ENCODE assay signal across 21 mouse cellular contexts in the genomic region with DNA sequence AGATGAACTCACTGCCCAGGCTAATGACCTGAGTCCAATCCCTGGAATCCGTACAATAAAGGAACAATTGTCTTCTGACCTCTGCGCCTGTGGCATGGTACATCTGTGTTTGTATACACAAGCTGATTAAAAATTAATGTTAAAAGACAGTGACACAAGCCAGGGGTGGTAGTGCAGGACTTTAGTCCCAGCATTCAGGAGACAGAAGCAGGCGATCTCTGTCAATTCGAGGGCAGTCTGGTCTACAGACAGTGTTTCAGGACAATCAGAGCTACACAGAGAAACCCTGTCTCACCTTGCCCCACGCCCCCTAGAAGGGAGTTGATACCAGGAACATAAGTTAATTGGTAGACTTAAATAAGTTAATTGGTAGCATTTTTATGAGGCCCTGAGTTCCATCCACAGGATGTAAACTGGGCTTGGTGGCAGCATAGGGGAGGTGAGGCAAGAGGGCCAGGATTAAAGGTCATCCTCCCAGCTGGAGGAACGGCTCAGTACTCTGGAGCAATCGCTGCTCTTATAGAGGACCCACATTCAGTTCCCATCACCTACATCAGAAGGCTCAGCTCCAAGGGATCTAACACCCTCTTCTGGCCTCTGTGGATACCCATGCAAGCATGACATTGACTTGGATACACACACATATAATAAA. TPM values are rescaled to one million over a fixed set of nuclear protein-coding genes. Genes with fewer than 3 reads are reported as not detected.
DNase-seq lines count a peak whose midpoint lies in the region; ATAC-seq lines count a peak whose summit lies in the region.
"Had no signal": no experiment of that assay in that cellular context is flagged by ENCODE, and none has a peak within 500 bp of the region (broad histone marks: within the 10 kb centered on the region; RNA-seq: fewer than 3 reads in every experiment).

No protein-coding gene starts in this region.

- H3K4me2 ChIP-seq in liver, embryonic 13.5 days: no peak overlapping the region
- H3K4me2 ChIP-seq in intestine, embryonic 15.5 days (replicated peaks): no peak overlapping the region
- H3K4me2 ChIP-seq in liver, embryonic 16.5 days (ENCODE audit: low read depth, low read length): no peak overlapping the region
- H3K4me2 ChIP-seq: limb, embryonic 13.5 days; neural tube, embryonic 12.5 days had no signal

- H3K4me1 ChIP-seq in liver, embryonic 13.5 days (replicated peaks): peaks cover 63% of the 10 kb centered on the region
- H3K4me1 ChIP-seq in intestine, embryonic 15.5 days (replicated peaks): peaks cover 36% of the 10 kb centered on the region
- H3K4me1 ChIP-seq in liver, embryonic 16.5 days (ENCODE audit: control insufficient read depth, low read depth, low read length): peaks cover 40% of the 10 kb centered on the region

- H3K9me3 ChIP-seq in liver, embryonic 13.5 days (replicated peaks): no peaks in the 10 kb centered on the region
- no peaks in the 10 kb centered on the region for H3K9me3 ChIP-seq in intestine, embryonic 15.5 days
- H3K9me3 ChIP-seq in liver, embryonic 16.5 days (replicated peaks; ENCODE audit: control insufficient read depth, low read length): no peaks in the 10 kb centered on the region
- H3K9me3 ChIP-seq: forebrain, embryonic 10.5 days; limb, embryonic 13.5 days; midbrain, embryonic 10.5 days; neural tube, embryonic 12.5 days had no signal

- no peaks in the 10 kb centered on the region for H3K27me3 ChIP-seq in liver, embryonic 13.5 days
- no peaks in the 10 kb centered on the region for H3K27me3 ChIP-seq in intestine, embryonic 15.5 days (replicated peaks)
- no peaks in the 10 kb centered on the region for H3K27me3 ChIP-seq in liver, embryonic 16.5 days (ENCODE audit: control insufficient read depth, insufficient read depth, low read depth, low read length)
- H3K27me3 ChIP-seq: CH12.LX; limb, embryonic 13.5 days; neural tube, embryonic 12.5 days had no signal

- no peak for ATAC-seq in liver, embryonic 13.5 days (ENCODE audit: low read depth)
- peak; percentile 77 for ATAC-seq in intestine, embryonic 15.5 days
- ATAC-seq in liver, embryonic 16.5 days (ENCODE audit: low read depth): peak; percentile 67

- H3K4me3 ChIP-seq in liver, embryonic 13.5 days (replicated peaks): no peak overlapping the region
- no peak overlapping the region for H3K4me3 ChIP-seq in intestine, embryonic 15.5 days (replicated peaks)
- H3K4me3 ChIP-seq in liver, embryonic 16.5 days (ENCODE audit: low read depth, low read length): no peak overlapping the region
- H3K4me3 ChIP-seq: forebrain, embryonic 10.5 days; limb, embryonic 13.5 days; midbrain, embryonic 10.5 days; neural tube, embryonic 12.5 days had no signal

- H3K9ac ChIP-seq in liver, embryonic 13.5 days: no peak overlapping the region
- H3K9ac ChIP-seq in intestine, embryonic 15.5 days: no peak overlapping the region
- no peak overlapping the region for H3K9ac ChIP-seq in liver, embryonic 16.5 days (ENCODE audit: low read depth, low read length)
- H3K9ac ChIP-seq: limb, embryonic 13.5 days; neural tube, embryonic 12.5 days had no signal

- peak overlapping the region; percentile 24; the same call in 1 of the 2 replicates for H3K27ac ChIP-seq in liver, embryonic 13.5 days
- peak overlapping the region; percentile 42 for H3K27ac ChIP-seq in intestine, embryonic 15.5 days
- 0 out of 2 replicates have a peak overlapping the region, but pooled peaks have one; percentile 7 for H3K27ac ChIP-seq in liver, embryonic 16.5 days (ENCODE audit: low read length)
- H3K27ac ChIP-seq: forebrain, embryonic 10.5 days; limb, embryonic 13.5 days; midbrain, embryonic 10.5 days; neural tube, embryonic 12.5 days had no signal

- 74% methylated on average over 7 of the region's 7 CpGs for WGBS in liver, embryonic 13.5 days (ENCODE audit: insufficient replicate concordance)
- 49% methylated on average over 7 of the region's 7 CpGs for WGBS in intestine, embryonic 15.5 days
- 55% methylated on average over 7 of the region's 7 CpGs for WGBS in liver, embryonic 16.5 days (ENCODE audit: insufficient replicate concordance)

- DNase-seq in kidney, adult 11 months: peak; percentile 60
- no peak for DNase-seq in kidney, postnatal 10 days
- DNase-seq in liver, embryonic 13.5 days: no peak
- DNase-seq in liver: no peak
- no peak for DNase-seq in frontal cortex, postnatal 10 days (ENCODE audit: low spot score in 2 of 2)
- DNase-seq in gastrocnemius, adult 8-10 months (ENCODE audit: low spot score in 2 of 2): no peak
- DNase-seq: cerebellum, adult 18-20 months; embryo, embryonic 11 days; gastrocnemius, postnatal 10 days; heart, adult 18-20 months; heart, postnatal 36 days; lung, postnatal 4 days; spleen, adult 18-20 months; thymus, postnatal 25 days had no signal

- H3K36me3 ChIP-seq in liver, embryonic 13.5 days: no peaks in the 10 kb centered on the region
- no peaks in the 10 kb centered on the region for H3K36me3 ChIP-seq in intestine, embryonic 15.5 days
- H3K36me3 ChIP-seq in liver, embryonic 16.5 days (ENCODE audit: control insufficient read depth, insufficient read depth): no peaks in the 10 kb centered on the region
- H3K36me3 ChIP-seq: forebrain, embryonic 10.5 days; limb, embryonic 13.5 days; midbrain, embryonic 10.5 days; neural tube, embryonic 12.5 days had no signal

RNA-seq across cellular contexts. Expression of gene B4galt5, which starts 16.5 kb away (rescaled TPM):
- 2.9 and 3.2 TPM in 2 replicates for polyA plus RNA-seq in liver, embryonic 13.5 days (2015; fragmentation: Nextera tagmentation; extraction: Ambion mirVana)
- 9.6 and 10.8 TPM in 2 replicates for polyA plus RNA-seq in intestine, embryonic 15.5 days (2015; fragmentation: Nextera tagmentation; extraction: Ambion mirVana)
- 1.3 and 1.5 TPM in 2 replicates for polyA plus RNA-seq in liver, embryonic 16.5 days (2015; fragmentation: Nextera tagmentation; extraction: Ambion mirVana)
- total RNA-seq in gastrocnemius, adult 8-10 months (2022): 10 to 100 TPM in 1 of 4 experiments, 1 to 10 TPM in 3; 6.2 to 13.3 (median 8.8) TPM
